ENCODE assay signal across 7 mouse cellular contexts in genomic region chr9:36768156-36769047, GRCm38 (mm10). TPM values are rescaled to one million over a fixed set of nuclear protein-coding genes. Genes with fewer than 3 reads are reported as not detected.
DNase-seq lines count a peak whose midpoint lies in the region; ATAC-seq and TF ChIP-seq lines count a peak whose summit lies in the region.

No protein-coding gene starts in this region.

- H3K4me2 ChIP-seq in CH12.LX (ENCODE audit: insufficient read depth, low read depth, poor library complexity, severe bottlenecking) = peak overlapping the region; percentile 77
- peak overlapping the region; percentile 61 for H3K4me2 ChIP-seq in stomach, embryonic 15.5 days

- H3K27ac ChIP-seq in CH12.LX (ENCODE audit: insufficient read depth, low read depth) = peak overlapping the region; percentile 57
- peak overlapping the region; percentile 86 for H3K27ac ChIP-seq in midbrain, embryonic 10.5 days (replicated peaks)
- H3K27ac ChIP-seq in stomach, embryonic 15.5 days = peak overlapping the region; percentile 92

- H3K9me3 ChIP-seq in CH12.LX (replicated peaks; ENCODE audit: low read length) = no peaks in the 10 kb centered on the region
- H3K9me3 ChIP-seq in midbrain, embryonic 10.5 days (replicated peaks) = no peaks in the 10 kb centered on the region
- no peaks in the 10 kb centered on the region for H3K9me3 ChIP-seq in stomach, embryonic 15.5 days

- TF ChIP-seq RAD21 in CH12.LX (IDR thresholded peaks at IDR 0.05; ENCODE audit: low read depth, low read length) = no peak

- no peak for TF ChIP-seq POLR2A in CH12.LX (IDR thresholded peaks at IDR 0.05; ENCODE audit: low read depth, low read length)

- H3K4me3 ChIP-seq in CH12.LX (replicated peaks in 1 of 3; ENCODE audit: low read depth in 2 of 3, low read length in 2 of 3, poor library complexity in 1 of 3) = peak overlapping the region; percentile 76 to 100 (median 96)
- H3K4me3 ChIP-seq in midbrain, embryonic 10.5 days = peak overlapping the region; percentile 82
- H3K4me3 ChIP-seq in stomach, embryonic 15.5 days (replicated peaks) = peak overlapping the region; percentile 99

- peaks cover 8 to 15% of the 10 kb centered on the region in 2 experiments for H3K36me3 ChIP-seq in CH12.LX (replicated peaks in 1 of 2; ENCODE audit: control insufficient read depth in 1 of 2, insufficient read depth in 1 of 2, low read length in 1 of 2)
- peaks cover 20% of the 10 kb centered on the region for H3K36me3 ChIP-seq in midbrain, embryonic 10.5 days
- peaks cover 6% of the 10 kb centered on the region for H3K36me3 ChIP-seq in stomach, embryonic 15.5 days

- peaks cover 34% of the 10 kb centered on the region for H3K79me2 ChIP-seq in CH12.LX (replicated peaks; ENCODE audit: control insufficient read depth, extremely low read depth, insufficient read depth, poor library complexity, severe bottlenecking)

- no peak for TF ChIP-seq CTCF in CH12.LX (conservative IDR thresholded peaks at IDR 0.05 in 1 of 2, IDR thresholded peaks at IDR 0.05 in 1 of 2; ENCODE audit: low read depth in 2 of 2, low read length in 2 of 2)

- no peaks in the 10 kb centered on the region for H3K27me3 ChIP-seq in CH12.LX (replicated peaks)
- H3K27me3 ChIP-seq in midbrain, embryonic 10.5 days (ENCODE audit: low read depth, poor library complexity, severe bottlenecking) = no peaks in the 10 kb centered on the region
- H3K27me3 ChIP-seq in stomach, embryonic 15.5 days (replicated peaks) = no peaks in the 10 kb centered on the region

- TF ChIP-seq EP300 in CH12.LX (IDR thresholded peaks at IDR 0.05; ENCODE audit: low read length) = peak; percentile 4; the same call in 1 of the 2 replicates

- H3K9ac ChIP-seq in CH12.LX (ENCODE audit: insufficient read depth, low read depth) = peak overlapping the region; percentile 97
- peak overlapping the region; percentile 51 for H3K9ac ChIP-seq in stomach, embryonic 15.5 days

- H3K4me1 ChIP-seq in CH12.LX (ENCODE audit: control insufficient read depth in 1 of 2, insufficient read depth in 2 of 2) = peaks cover 0 to 20% of the 10 kb centered on the region in 2 experiments; a peak in 2 of 4 replicates
- peaks cover 18% of the 10 kb centered on the region for H3K4me1 ChIP-seq in midbrain, embryonic 10.5 days
- H3K4me1 ChIP-seq in stomach, embryonic 15.5 days = 0 out of 2 replicates have a peak, but pooled peaks cover 2% of the 10 kb centered on the region

- 17% methylated on average over 25 of the region's 25 CpGs for WGBS in midbrain, embryonic 10.5 days
- WGBS in stomach, embryonic 15.5 days = 13% methylated on average over 25 of the region's 25 CpGs

- in situ Hi-C loops in CH12.LX (cut with MboI; ENCODE audit: low pct_ligation_motif_present, low pct_unique_long_range_greater_than_20kb, low sequenced_read_pairs) = no loop called here

- peak; percentile 34 for DNase-seq in CH12.LX (ENCODE audit: extremely low read depth)
- DNase-seq in MN1 (ENCODE audit: low spot score) = peak; percentile 9
- DNase-seq in kidney, postnatal 4 days = peak; percentile 47 to 69
- DNase-seq in midbrain, embryonic 10.5 days (ENCODE audit: low spot score) = peak; percentile 37

- dilution Hi-C loops in CH12.LX (cut with MboI; ENCODE audit: extremely low pct_ligation_motif_present, extremely low pct_unique_long_range_greater_than_20kb, low sequenced_read_pairs) = no loop called here

- peak; percentile 12; the same call in 1 of the 2 replicates for ATAC-seq in common myeloid progenitor, adult 5-6 weeks (replicated peaks; ENCODE audit: low read depth, poor library complexity, severe bottlenecking)
- ATAC-seq in granulocyte monocyte progenitor cell, adult 5-6 weeks (replicated peaks; ENCODE audit: poor library complexity, severe bottlenecking) = peak; percentile 9; the same call in 1 of the 2 replicates
- ATAC-seq in stomach, embryonic 15.5 days (ENCODE audit: insufficient read depth, low FRiP score, low read depth) = no peak

TF ChIP-seq in CH12.LX, 34 proteins besides CTCF, POLR2A, EP300 and RAD21:
- no peak for TF ChIP-seq ETS1 (conservative IDR thresholded peaks at IDR 0.05; ENCODE audit: low read depth, low read length)
- no peak for TF ChIP-seq MYC (IDR thresholded peaks at IDR 0.05; ENCODE audit: low read depth, low read length)
- TF ChIP-seq MAZ (IDR thresholded peaks at IDR 0.05; ENCODE audit: low read depth, low read length) = 0 out of 2 replicates have a peak, but pooled peaks have one; percentile 17
- no peak for TF ChIP-seq JUN (IDR thresholded peaks at IDR 0.05; ENCODE audit: insufficient read depth, low read depth, low read length)
- TF ChIP-seq ZNF384 (IDR thresholded peaks at IDR 0.05; ENCODE audit: low read depth, low read length) = no peak
- no peak for TF ChIP-seq UBTF (IDR thresholded peaks at IDR 0.05; ENCODE audit: low read depth, low read length)
- TF ChIP-seq RCOR1 (conservative IDR thresholded peaks at IDR 0.05; ENCODE audit: low read depth, low read length) = 0 out of 2 replicates have a peak, but pooled peaks have one; percentile 48
- no peak for TF ChIP-seq ELF1 (IDR thresholded peaks at IDR 0.05; ENCODE audit: low read depth, low read length)
- TF ChIP-seq SMC3 (IDR thresholded peaks at IDR 0.05; ENCODE audit: low read depth, low read length) = no peak
- TF ChIP-seq JUND (conservative IDR thresholded peaks at IDR 0.05; ENCODE audit: low read depth, low read length) = no peak
- 0 out of 2 replicates have a peak, but pooled peaks have one; percentile 23 for TF ChIP-seq TBP (conservative IDR thresholded peaks at IDR 0.05; ENCODE audit: low read depth, low read length)
- peak; percentile 82; the same call in 1 of the 2 replicates for TF ChIP-seq CHD1 (IDR thresholded peaks at IDR 0.05; ENCODE audit: low read depth, low read length)
- TF ChIP-seq POLR2AphosphoS2 (IDR thresholded peaks at IDR 0.05; ENCODE audit: low read depth, low read length) = no peak
- TF ChIP-seq USF1 (IDR thresholded peaks at IDR 0.05; ENCODE audit: low read depth, low read length) = no peak
- no peak for TF ChIP-seq ZC3H11A (IDR thresholded peaks at IDR 0.05; ENCODE audit: low read depth, low read length)

RNA-seq across cellular contexts. Expression of gene Stt3a, which starts 0.9 kb away (rescaled TPM):
- total RNA-seq in CH12.LX (2012; rRNA removed) (269 and 280 TPM in 2 replicates), CH12.LX (2014; rRNA removed) (548 and 559 TPM in 2 replicates)
- polyA plus RNA-seq in CH12.LX (2012; ENCODE audit: insufficient read length, low read depth) = 388 and 395 TPM in 2 replicates
- total RNA-seq in common myeloid progenitor, adult 5-6 weeks (2017) = 572 and 706 TPM in 2 replicates
- 193 and 246 TPM in 2 replicates for total RNA-seq in granulocyte monocyte progenitor cell, adult 5-6 weeks (2014; fragmentation: Nextera tagmentation)
- total RNA-seq in granulocyte monocyte progenitor cell, adult 5-6 weeks (2017) = 596 and 768 TPM in 2 replicates
- polyA plus RNA-seq in midbrain, embryonic 10.5 days (2016; fragmentation: Nextera tagmentation; extraction: Ambion mirVana) = 160 and 167 TPM in 2 replicates
- 271 and 354 TPM in 2 replicates for polyA plus RNA-seq in stomach, embryonic 15.5 days (2015; fragmentation: Nextera tagmentation; extraction: Ambion mirVana)

RNA-seq across cellular contexts. Expression of gene Ei24, which starts 28.8 kb away (rescaled TPM):
- total RNA-seq in CH12.LX (2012; rRNA removed) (37.7 and 38.7 TPM in 2 replicates), CH12.LX (2014; rRNA removed) (48.5 and 57.6 TPM in 2 replicates)
- polyA plus RNA-seq in CH12.LX (2012; ENCODE audit: insufficient read length, low read depth) = 64.3 and 64.6 TPM in 2 replicates
- 32.4 and 39.6 TPM in 2 replicates for total RNA-seq in common myeloid progenitor, adult 5-6 weeks (2017)
- total RNA-seq in granulocyte monocyte progenitor cell, adult 5-6 weeks (2014; fragmentation: Nextera tagmentation) = 47.8 and 59.9 TPM in 2 replicates
- 36.9 and 43.2 TPM in 2 replicates for total RNA-seq in granulocyte monocyte progenitor cell, adult 5-6 weeks (2017)
- polyA plus RNA-seq in midbrain, embryonic 10.5 days (2016; fragmentation: Nextera tagmentation; extraction: Ambion mirVana) = 93.0 and 94.2 TPM in 2 replicates
- polyA plus RNA-seq in stomach, embryonic 15.5 days (2015; fragmentation: Nextera tagmentation; extraction: Ambion mirVana) = 94.8 and 99.4 TPM in 2 replicates

RNA-seq across cellular contexts. Expression of gene Chek1, which starts 41.5 kb away (rescaled TPM):
- 25.6 and 27.1 TPM in 2 replicates for total RNA-seq in CH12.LX (2012; rRNA removed)
- 75.3 and 92.5 TPM in 2 replicates for total RNA-seq in CH12.LX (2014; rRNA removed)
- polyA plus RNA-seq in CH12.LX (2012; ENCODE audit: insufficient read length, low read depth) = 88.1 and 93.2 TPM in 2 replicates
- 85.5 and 125 TPM in 2 replicates for total RNA-seq in common myeloid progenitor, adult 5-6 weeks (2017)
- 45.0 and 55.1 TPM in 2 replicates for total RNA-seq in granulocyte monocyte progenitor cell, adult 5-6 weeks (2014; fragmentation: Nextera tagmentation)
- 122 and 141 TPM in 2 replicates for total RNA-seq in granulocyte monocyte progenitor cell, adult 5-6 weeks (2017)
- polyA plus RNA-seq in midbrain, embryonic 10.5 days (2016; fragmentation: Nextera tagmentation; extraction: Ambion mirVana) = 52.4 and 59.6 TPM in 2 replicates
- 27.6 and 29.8 TPM in 2 replicates for polyA plus RNA-seq in stomach, embryonic 15.5 days (2015; fragmentation: Nextera tagmentation; extraction: Ambion mirVana)

RNA-seq across cellular contexts. Expression of gene Fez1, which starts 53.3 kb away (rescaled TPM):
- total RNA-seq in CH12.LX (2012; rRNA removed) (not detected in 2 replicates), CH12.LX (2014; rRNA removed) (not detected in 2 replicates)
- polyA plus RNA-seq in CH12.LX (2012; ENCODE audit: insufficient read length, low read depth) = not detected in 2 replicates
- not detected in 2 replicates for total RNA-seq in common myeloid progenitor, adult 5-6 weeks (2017)
- total RNA-seq in granulocyte monocyte progenitor cell, adult 5-6 weeks (2014; fragmentation: Nextera tagmentation) = not detected in 2 replicates
- total RNA-seq in granulocyte monocyte progenitor cell, adult 5-6 weeks (2017) = not detected in 2 replicates
- polyA plus RNA-seq in midbrain, embryonic 10.5 days (2016; fragmentation: Nextera tagmentation; extraction: Ambion mirVana) = 232 and 306 TPM in 2 replicates
- 14.2 and 17.3 TPM in 2 replicates for polyA plus RNA-seq in stomach, embryonic 15.5 days (2015; fragmentation: Nextera tagmentation; extraction: Ambion mirVana)
